ENCODE assay signal across 40 mouse cellular contexts in genomic region chr14:62574906-62575305, GRCm38 (mm10). TPM values are rescaled to one million over a fixed set of nuclear protein-coding genes. Genes with fewer than 3 reads are reported as not detected.
"Had no signal": no experiment of that assay in that cellular context is flagged by ENCODE, and none has a peak within 500 bp of the region (broad histone marks: within the 10 kb centered on the region; RNA-seq: fewer than 3 reads in every experiment).

No protein-coding gene starts in this region.

- H3K4me3 ChIP-seq: heart, embryonic 10.5 days; heart, embryonic 12.5 days; hindbrain, embryonic 10.5 days; hindbrain, embryonic 12.5 days; intestine, embryonic 15.5 days; layer of hippocampus, adult 2 months; left cerebral cortex, adult 2 months; limb, embryonic 13.5 days; limb, embryonic 15.5 days; liver, embryonic 12.5 days had no signal

- H3K4me2 ChIP-seq: heart, embryonic 12.5 days; hindbrain, embryonic 12.5 days; hindbrain, embryonic 14.5 days; intestine, embryonic 15.5 days; limb, embryonic 13.5 days; limb, embryonic 15.5 days; liver, embryonic 12.5 days had no signal

- ATAC-seq: hindbrain, embryonic 16.5 days; inflammation-experienced regulatory T-cells, adult 6 months; intestine, embryonic 15.5 days; intestine, postnatal 0 days; liver, embryonic 12.5 days had no signal

- H3K36me3 ChIP-seq: heart, embryonic 10.5 days; heart, embryonic 12.5 days; hindbrain, embryonic 10.5 days; hindbrain, embryonic 12.5 days; intestine, embryonic 15.5 days; limb, embryonic 13.5 days; limb, embryonic 15.5 days; liver, embryonic 12.5 days had no signal

- DNase-seq: gastrocnemius, postnatal 25 days; heart, adult 18-20 months; heart, postnatal 10 days; heart, postnatal 4 days; kidney, adult 18-20 months; kidney, adult 8-10 months; kidney, postnatal 10 days; kidney, postnatal 25 days; kidney, postnatal 4 days had no signal

- H3K4me1 ChIP-seq: liver, embryonic 12.5 days had no signal

- H3K9ac ChIP-seq: heart, embryonic 12.5 days; hindbrain, embryonic 12.5 days; hindbrain, embryonic 14.5 days; intestine, embryonic 15.5 days; limb, embryonic 13.5 days; limb, embryonic 15.5 days; liver, embryonic 12.5 days; liver, embryonic 14.5 days had no signal

- H3K27ac ChIP-seq: heart, embryonic 10.5 days; hindbrain, embryonic 10.5 days; hindbrain, embryonic 12.5 days; hindbrain, embryonic 14.5 days; intestine, embryonic 15.5 days; layer of hippocampus, adult 2 months; left cerebral cortex, adult 2 months; limb, embryonic 13.5 days; limb, embryonic 15.5 days; liver, embryonic 12.5 days; liver, embryonic 14.5 days had no signal

- H3K9me3 ChIP-seq: heart, embryonic 10.5 days; heart, embryonic 12.5 days; hindbrain, embryonic 10.5 days; hindbrain, embryonic 12.5 days; intestine, embryonic 15.5 days; limb, embryonic 13.5 days; limb, embryonic 15.5 days; liver, embryonic 12.5 days had no signal

- H3K27me3 ChIP-seq: hindbrain, embryonic 12.5 days; intestine, embryonic 15.5 days had no signal

RNA-seq across cellular contexts. Expression of gene Gm4131, which starts 8.2 kb away (rescaled TPM):
- total RNA-seq: gastrocnemius, adult 18-20 months; gastrocnemius, adult 8-10 months; gastrocnemius, postnatal 25 days; gastrocnemius, postnatal 4 days; granulocyte monocyte progenitor cell, adult 5-6 weeks; heart, adult 18-20 months; heart, adult 8-10 months; heart, postnatal 10 days; heart, postnatal 25 days; heart, postnatal 4 days; layer of hippocampus, adult 2 months; layer of hippocampus, postnatal 10 days; layer of hippocampus, postnatal 25 days; left cerebral cortex, adult 2 months; left cerebral cortex, postnatal 14 days; left cerebral cortex, postnatal 36 days; liver, adult 2 months had no signal
- polyA plus RNA-seq: heart, embryonic 10.5 days; heart, embryonic 14.5 days; heart, embryonic 16.5 days; hindbrain, embryonic 10.5 days; hindbrain, embryonic 12.5 days; inflammation-experienced regulatory T-cells, adult 6 months; intestine, embryonic 15.5 days; kidney, embryonic 14.5 days; limb, embryonic 11.5 days; limb, embryonic 15.5 days; liver, adult 2 months; liver, embryonic 12.5 days; liver, embryonic 14.5 days; liver, embryonic 16.5 days had no signal

RNA-seq across cellular contexts. Expression of gene Fam124a, which starts 19.4 kb away (rescaled TPM):
- total RNA-seq: granulocyte monocyte progenitor cell, adult 5-6 weeks had no signal
- polyA plus RNA-seq: inflammation-experienced regulatory T-cells, adult 6 months had no signal
